Mouse (Mus musculus) cortical plate, adult 2 months (tissue): ENCODE results near the gene Tspan15.

Source experiments
- CTCF ChIP-seq: fragments of 200-500 bp; IDR thresholded peaks from 2 replicates; pipeline ENCODE4 v1.5.1; 2011; ENCODE audit warnings: mild to moderate bottlenecking, control low read depth, low read length; ENCODE audit not compliant: insufficient read depth; ENCODE audit errors: extremely low read depth
- POLR2A ChIP-seq: fragments of 200-500 bp; IDR thresholded peaks from 2 replicates; pipeline ENCODE4 v1.6.1; 2011; ENCODE audit warnings: mild to moderate bottlenecking, low read length, control low read depth; ENCODE audit not compliant: insufficient read depth; ENCODE audit errors: extremely low read depth

DNA sequence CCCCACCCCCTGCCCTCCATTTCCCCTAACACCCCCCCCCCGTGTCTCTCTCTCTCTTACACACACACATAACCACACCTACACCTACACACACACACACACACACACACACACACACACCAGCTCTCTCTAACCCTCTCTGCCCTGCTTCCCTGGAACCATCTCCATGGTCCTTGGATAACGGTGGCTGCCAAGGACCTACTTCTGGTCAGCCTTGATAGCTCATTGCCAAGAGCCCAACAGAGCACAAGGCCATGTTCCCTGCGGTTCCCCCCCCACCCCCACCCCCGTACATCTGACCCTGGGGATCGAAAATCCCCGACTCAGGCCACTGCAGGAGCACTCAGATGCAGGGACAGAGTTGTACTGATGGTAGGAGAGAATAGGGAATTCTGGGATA lies 19.7 kb downstream of the Tspan15 start:
- TF ChIP-seq CTCF (no peak), POLR2A (no peak)
